Mouse (Mus musculus): Measurements from ENCODE around the gene Gm28308. TPM values are rescaled to one million over a fixed set of nuclear protein-coding genes. Genes with fewer than 3 reads are reported as not detected.
A peak's percentile ranks its signal among the peaks of the same experiment; 100 is the strongest.

The Gm28308 gene
- polyA plus RNA-seq, 1 experiment = 0.78 TPM

DNA sequence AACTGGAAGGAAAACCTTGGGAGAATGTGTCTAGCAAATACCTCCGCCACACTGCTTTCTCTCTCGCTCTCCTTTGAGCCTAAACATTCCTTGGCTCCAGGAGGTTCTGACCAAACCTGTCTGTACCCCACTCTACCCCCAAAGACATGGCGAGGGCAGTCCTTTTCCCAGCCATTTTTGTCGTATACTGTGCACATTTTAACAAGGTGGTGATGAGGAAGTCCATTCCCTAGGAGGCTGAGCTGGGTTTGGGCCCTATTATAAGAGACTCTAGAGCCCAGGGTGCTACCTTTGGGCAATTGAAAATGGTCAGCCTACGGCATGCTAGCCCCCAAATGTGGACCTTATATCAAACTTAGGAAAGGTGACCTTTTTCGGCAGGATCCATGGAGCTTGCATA is 22.7 kb upstream of the Gm28308 start:
- WGBS = 60% methylated on average over 6 of the region's 6 CpGs
- H3K27me3 ChIP-seq (replicated peaks; ENCODE audit: control insufficient read depth, insufficient read depth, low read length) = no peaks in the 10 kb centered on the region
- TF ChIP-seq CTCF (conservative IDR thresholded peaks at IDR 0.05; ENCODE audit: insufficient read depth, insufficient read length, low read depth, low read length) = no peak
- TF ChIP-seq POLR2A (IDR thresholded peaks at IDR 0.05; ENCODE audit: low read depth, low read length) = no peak
- DNase-seq = no peak
- peaks cover 24% of the 10 kb centered on the region for H3K4me1 ChIP-seq (ENCODE audit: control insufficient read depth, insufficient read depth, low read length)
- H3K36me3 ChIP-seq (ENCODE audit: control insufficient read depth, insufficient read depth, low read length) = no peaks in the 10 kb centered on the region
- peak overlapping the region; percentile 71; the same call in 1 of the 2 replicates for H3K4me3 ChIP-seq (ENCODE audit: insufficient read depth, low read depth, low read length)
- peak overlapping the region; percentile 25; the same call in 1 of the 2 replicates for H3K27ac ChIP-seq (ENCODE audit: insufficient read depth, low read depth, low read length)

- TF ChIP-seq CTCF (conservative IDR thresholded peaks at IDR 0.05; ENCODE audit: insufficient read depth, insufficient read length, low read depth, low read length) (no peak), POLR2A (IDR thresholded peaks at IDR 0.05; ENCODE audit: low read depth, low read length) (no peak)
- 53% methylated on average over 9 of the region's 9 CpGs for WGBS
- H3K27me3 ChIP-seq (replicated peaks; ENCODE audit: control insufficient read depth, insufficient read depth, low read length) = no peaks in the 10 kb centered on the region
- H3K27ac ChIP-seq (ENCODE audit: insufficient read depth, low read depth, low read length) = peak overlapping the region; percentile 25
- peak overlapping the region; percentile 71 for H3K4me3 ChIP-seq (ENCODE audit: insufficient read depth, low read depth, low read length)
- DNase-seq = no peak
- peaks cover 23% of the 10 kb centered on the region for H3K4me1 ChIP-seq (ENCODE audit: control insufficient read depth, insufficient read depth, low read length)
- H3K36me3 ChIP-seq (ENCODE audit: control insufficient read depth, insufficient read depth, low read length) = no peaks in the 10 kb centered on the region
Measured at GRCm38 (mm10) chr6:52235267-52235666, 22.1 kb upstream of the Gm28308 start.

DNA sequence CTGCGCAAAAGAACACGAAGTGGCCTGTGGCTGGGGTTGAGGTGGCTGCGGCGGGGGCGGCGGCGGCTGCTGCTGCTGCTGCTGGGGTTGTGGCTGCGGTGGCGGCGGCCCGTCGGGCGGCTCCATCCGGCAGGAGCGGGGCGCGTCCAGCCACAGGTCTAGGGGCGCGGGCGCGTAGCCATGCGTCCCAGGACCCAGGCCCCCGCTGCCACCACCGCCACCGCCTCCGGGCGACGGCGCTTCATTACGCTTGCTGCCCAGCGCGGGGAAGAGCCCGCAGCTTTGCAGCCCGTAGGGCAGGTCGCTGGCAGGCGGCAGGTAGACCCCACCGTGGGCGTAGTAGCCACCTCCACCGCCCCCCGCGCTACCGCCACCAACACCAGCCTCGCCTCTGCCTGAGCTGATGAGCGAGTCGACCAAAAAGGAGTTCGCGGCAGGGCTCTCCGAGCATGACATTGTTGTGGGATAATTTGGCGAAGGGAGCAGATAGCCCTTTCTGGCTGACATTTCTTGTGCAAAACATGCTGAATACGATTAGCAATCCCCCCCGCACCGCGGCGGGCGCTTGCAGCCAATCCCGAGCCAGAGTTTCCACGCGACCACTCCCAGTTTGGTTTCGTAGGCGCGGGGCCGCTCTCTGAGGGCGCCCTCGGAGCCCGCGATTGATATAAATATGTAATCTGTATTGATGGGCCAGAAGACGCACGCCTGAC is 21.4 kb upstream of the Gm28308 start:
- H3K4me3 ChIP-seq (ENCODE audit: insufficient read depth, low read depth, low read length) = peak overlapping the region; percentile 71
- H3K4me1 ChIP-seq (ENCODE audit: control insufficient read depth, insufficient read depth, low read length) = peaks cover 23% of the 10 kb centered on the region
- no peaks in the 10 kb centered on the region for H3K27me3 ChIP-seq (replicated peaks; ENCODE audit: control insufficient read depth, insufficient read depth, low read length)
- peak overlapping the region; percentile 90 for H3K27ac ChIP-seq (ENCODE audit: insufficient read depth, low read depth, low read length)
- no peak for TF ChIP-seq CTCF (conservative IDR thresholded peaks at IDR 0.05; ENCODE audit: insufficient read depth, insufficient read length, low read depth, low read length)
- peak; percentile 37 for TF ChIP-seq POLR2A (IDR thresholded peaks at IDR 0.05; ENCODE audit: low read depth, low read length)
- peak; percentile 87 for DNase-seq
- 4% methylated on average over 68 of the region's 68 CpGs for WGBS
- no peaks in the 10 kb centered on the region for H3K36me3 ChIP-seq (ENCODE audit: control insufficient read depth, insufficient read depth, low read length)

GRCm38 (mm10) chr6:52233546-52234427 is 20.6 kb upstream of the Gm28308 start:
- whole genome bisulfite sequencing = 2% methylated on average over 70 of the region's 70 CpGs
- Histone ChIP-seq H3K27ac (ENCODE audit: insufficient read depth, low read depth, low read length) (peak overlapping the region; percentile 90), H3K36me3 (ENCODE audit: control insufficient read depth, insufficient read depth, low read length) (no peaks in the 10 kb centered on the region), H3K27me3 (replicated peaks; ENCODE audit: control insufficient read depth, insufficient read depth, low read length) (no peaks in the 10 kb centered on the region), H3K4me3 (ENCODE audit: insufficient read depth, low read depth, low read length) (peak overlapping the region; percentile 71), H3K4me1 (ENCODE audit: control insufficient read depth, insufficient read depth, low read length) (peaks cover 23% of the 10 kb centered on the region)
- peak; percentile 49 for TF ChIP-seq POLR2A (IDR thresholded peaks at IDR 0.05; ENCODE audit: low read depth, low read length)
- no peak for TF ChIP-seq CTCF (conservative IDR thresholded peaks at IDR 0.05; ENCODE audit: insufficient read depth, insufficient read length, low read depth, low read length)
- DNase-seq = peak; percentile 94

DNA sequence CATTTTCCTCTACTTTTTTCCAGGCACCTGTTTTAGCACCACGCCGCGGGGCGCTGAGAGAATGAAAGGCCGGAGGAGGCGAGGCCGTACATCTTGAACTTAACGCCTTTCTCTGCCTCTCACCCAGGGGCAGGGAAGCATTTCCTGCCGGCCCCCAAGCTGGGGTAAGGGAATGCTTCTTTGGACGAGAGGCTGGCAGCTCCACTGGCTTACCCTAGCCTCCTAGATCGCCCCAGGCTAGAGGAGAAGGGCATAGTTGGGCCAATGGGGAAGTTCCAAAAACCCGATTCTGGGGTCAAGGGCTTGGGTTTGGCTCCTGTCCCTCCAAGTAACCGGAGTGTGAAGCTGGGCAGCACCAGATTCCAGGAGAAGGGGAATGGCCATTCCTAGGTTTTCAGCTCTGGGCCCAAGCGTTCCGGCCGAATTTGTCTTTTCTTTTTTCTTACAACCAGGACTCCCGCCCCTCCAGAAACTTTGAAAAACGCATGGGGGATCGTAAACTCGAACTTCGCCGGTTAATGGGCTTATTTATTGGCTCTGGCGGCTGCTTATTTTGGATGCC is 19.9 kb upstream of the Gm28308 start:
- no peaks in the 10 kb centered on the region for H3K36me3 ChIP-seq (ENCODE audit: control insufficient read depth, insufficient read depth, low read length)
- peaks cover 23% of the 10 kb centered on the region for H3K4me1 ChIP-seq (ENCODE audit: control insufficient read depth, insufficient read depth, low read length)
- TF ChIP-seq POLR2A (IDR thresholded peaks at IDR 0.05; ENCODE audit: low read depth, low read length) (no peak), CTCF (conservative IDR thresholded peaks at IDR 0.05; ENCODE audit: insufficient read depth, insufficient read length, low read depth, low read length) (no peak)
- H3K27me3 ChIP-seq (replicated peaks; ENCODE audit: control insufficient read depth, insufficient read depth, low read length) = no peaks in the 10 kb centered on the region
- H3K27ac ChIP-seq (ENCODE audit: insufficient read depth, low read depth, low read length) = peak overlapping the region; percentile 90
- no peak for DNase-seq
- peak overlapping the region; percentile 71 for H3K4me3 ChIP-seq (ENCODE audit: insufficient read depth, low read depth, low read length)
- WGBS = 4% methylated on average over 23 of the region's 23 CpGs

DNA sequence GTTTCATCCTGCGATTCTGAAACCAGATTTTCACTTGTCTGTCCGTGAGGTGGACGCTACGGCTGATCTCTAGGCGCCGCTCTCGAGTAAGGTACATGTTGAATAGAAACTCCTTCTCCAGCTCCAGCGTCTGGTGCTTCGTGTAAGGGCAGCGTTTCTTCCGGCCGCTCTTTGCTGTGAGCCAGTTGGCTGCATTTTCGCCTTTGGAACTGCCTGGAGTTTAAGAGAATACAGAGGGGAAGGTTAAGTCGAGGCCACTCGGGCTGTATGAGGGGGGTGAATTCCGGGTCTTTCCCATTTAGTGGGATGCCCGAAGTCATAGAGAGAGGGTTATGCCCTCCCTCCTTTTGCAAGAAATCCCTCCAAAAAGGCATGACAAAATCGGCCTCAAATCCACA is 19.4 kb upstream of the Gm28308 start:
- H3K36me3 ChIP-seq (ENCODE audit: control insufficient read depth, insufficient read depth, low read length) = no peaks in the 10 kb centered on the region
- peak; percentile 89 for DNase-seq
- peaks cover 20% of the 10 kb centered on the region for H3K4me1 ChIP-seq (ENCODE audit: control insufficient read depth, insufficient read depth, low read length)
- TF ChIP-seq POLR2A (IDR thresholded peaks at IDR 0.05; ENCODE audit: low read depth, low read length) (no peak), CTCF (conservative IDR thresholded peaks at IDR 0.05; ENCODE audit: insufficient read depth, insufficient read length, low read depth, low read length) (no peak)
- peak overlapping the region; percentile 90 for H3K27ac ChIP-seq (ENCODE audit: insufficient read depth, low read depth, low read length)
- no peaks in the 10 kb centered on the region for H3K27me3 ChIP-seq (replicated peaks; ENCODE audit: control insufficient read depth, insufficient read depth, low read length)
- H3K4me3 ChIP-seq (ENCODE audit: insufficient read depth, low read depth, low read length) = peak overlapping the region; percentile 71
- under 1% methylated on average over 18 of the region's 18 CpGs for WGBS

All from kidney, adult 2 months (tissue).